Mouse (Mus musculus) left cerebral cortex, adult 18-20 months (tissue): ENCODE results near the gene Sp2. TPM values are rescaled to one million over a fixed set of nuclear protein-coding genes. Genes with fewer than 3 reads are reported as not detected.
A peak's percentile ranks its signal among the peaks of the same experiment; 100 is the strongest.

Experiments
- DNase-seq, 2 experiments: peaks; one replicate each; pipeline ENCODE4 v3.0.0; 2021 to 2022; ENCODE audit warnings: low spot score in 2 of 2, mixed read lengths in 1 of 2
- total RNA-seq, 2 experiments: library from RNA; stranded (reverse); gene quantifications; 2 replicates each; pipeline ENCODE4 v1.2.3; 2021

The Sp2 gene
- total RNA-seq, 2 experiments from 2014 or later: 11.4 to 11.9 TPM

GRCm38 (mm10) chr11:96941989-96942590 lies 40.7 kb downstream of the Sp2 start:
- no peak for DNase-seq

- DNase-seq: no peak
These were observed 41.9 kb downstream of the Sp2 start for GRCm38 (mm10) chr11:96940578-96941465.

DNA sequence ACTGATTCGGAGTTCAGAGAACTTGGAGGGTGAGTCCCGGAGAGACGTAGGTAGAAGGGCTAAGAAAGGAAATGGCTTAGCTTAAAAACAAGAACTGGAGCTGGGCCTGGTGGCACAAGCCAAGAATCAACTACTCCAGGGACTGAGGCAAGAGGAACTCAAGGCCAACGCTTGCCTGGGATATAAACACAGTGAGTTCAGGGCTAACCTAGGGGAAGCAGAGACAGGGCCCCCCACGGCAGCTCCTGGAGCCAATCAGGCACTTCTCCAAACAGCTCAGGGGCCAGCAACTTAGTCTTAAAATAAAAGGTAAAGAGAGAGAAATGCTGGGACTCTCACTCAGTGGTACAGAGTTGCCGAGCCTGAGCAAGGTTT lies 44.3 kb downstream of the Sp2 start:
- no peak for DNase-seq

DNA sequence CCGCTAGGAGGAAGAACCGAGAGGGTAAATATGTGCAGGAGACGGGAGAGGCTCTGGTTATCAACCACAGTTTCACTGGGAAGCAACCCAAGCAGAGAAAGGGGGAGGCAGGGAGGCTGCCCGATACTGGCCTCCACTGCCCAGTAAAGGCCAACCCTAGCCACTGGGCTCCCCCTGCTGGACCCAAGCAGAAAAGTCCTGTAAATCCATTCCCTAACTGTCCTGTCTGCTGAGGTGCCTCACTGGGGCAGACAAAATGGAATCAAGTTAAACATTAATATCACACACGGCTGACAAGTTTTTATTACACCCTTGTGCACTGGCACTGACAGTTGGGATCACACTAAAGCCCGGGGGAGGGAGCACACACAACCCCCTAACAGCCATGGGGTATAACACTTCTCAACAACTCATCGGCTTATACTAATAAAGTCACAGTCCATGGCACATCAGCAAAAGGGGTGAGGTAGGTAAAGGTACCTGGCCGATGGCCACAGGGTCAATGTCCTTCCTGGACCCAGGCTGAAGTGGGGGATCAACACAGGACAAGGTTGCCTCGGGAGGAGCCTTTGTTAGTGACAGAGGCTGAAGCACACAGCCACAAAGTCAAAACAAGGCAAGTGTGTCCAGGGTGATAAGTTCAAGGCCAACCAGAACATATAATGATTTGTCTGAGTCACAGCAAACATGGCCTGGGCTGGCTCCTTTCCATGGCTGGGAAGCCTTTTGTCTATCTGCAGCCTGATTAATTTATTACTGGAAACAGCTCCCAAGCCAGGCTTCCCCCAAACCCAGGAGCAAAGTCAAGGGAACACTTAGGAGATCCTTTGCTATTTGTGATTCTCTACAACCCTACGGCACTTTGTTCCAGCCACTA lies 45.0 kb downstream of the Sp2 start:
- peak; percentile 24 to 27 for DNase-seq

- DNase-seq: no peak
These were observed 46.7 kb downstream of the Sp2 start for GRCm38 (mm10) chr11:96935872-96936650.

- DNase-seq: no peak
These were observed 47.8 kb downstream of the Sp2 start for GRCm38 (mm10) chr11:96934921-96935356.

DNA sequence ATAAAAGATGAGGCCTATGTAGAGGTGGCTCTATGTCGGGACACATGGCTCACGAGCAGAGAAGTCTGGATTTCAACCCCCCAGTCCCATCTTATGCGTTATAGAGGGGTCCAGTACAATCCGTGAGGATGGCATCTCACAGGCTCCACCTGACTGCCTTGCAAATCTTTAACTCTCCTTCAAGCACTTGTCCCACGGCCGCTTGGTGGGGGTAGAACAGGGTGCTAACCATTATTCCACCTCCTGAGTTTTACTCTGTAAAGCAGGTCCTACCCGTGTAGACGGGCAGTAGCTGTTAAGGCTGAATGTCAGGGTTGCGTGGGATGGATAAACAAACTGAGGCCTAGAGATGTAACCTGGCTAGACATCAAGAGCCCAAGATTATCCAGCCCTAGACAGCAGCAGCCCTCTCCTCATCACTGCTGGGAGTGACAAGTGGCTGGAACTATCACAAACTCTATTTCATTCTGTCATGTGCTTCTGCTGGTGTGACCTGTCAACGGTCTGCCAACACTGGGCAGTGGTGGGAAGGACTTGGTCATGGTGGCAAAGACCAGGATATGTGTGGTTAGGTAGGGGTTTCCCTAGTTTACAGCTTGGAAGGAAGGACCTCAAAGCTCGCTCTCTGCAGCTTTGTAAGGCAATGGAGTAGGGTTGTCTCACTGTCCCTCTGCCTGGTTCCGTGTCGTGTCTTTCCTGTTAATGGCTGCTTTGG lies 49.0 kb downstream of the Sp2 start:
- no peak for DNase-seq

DNA sequence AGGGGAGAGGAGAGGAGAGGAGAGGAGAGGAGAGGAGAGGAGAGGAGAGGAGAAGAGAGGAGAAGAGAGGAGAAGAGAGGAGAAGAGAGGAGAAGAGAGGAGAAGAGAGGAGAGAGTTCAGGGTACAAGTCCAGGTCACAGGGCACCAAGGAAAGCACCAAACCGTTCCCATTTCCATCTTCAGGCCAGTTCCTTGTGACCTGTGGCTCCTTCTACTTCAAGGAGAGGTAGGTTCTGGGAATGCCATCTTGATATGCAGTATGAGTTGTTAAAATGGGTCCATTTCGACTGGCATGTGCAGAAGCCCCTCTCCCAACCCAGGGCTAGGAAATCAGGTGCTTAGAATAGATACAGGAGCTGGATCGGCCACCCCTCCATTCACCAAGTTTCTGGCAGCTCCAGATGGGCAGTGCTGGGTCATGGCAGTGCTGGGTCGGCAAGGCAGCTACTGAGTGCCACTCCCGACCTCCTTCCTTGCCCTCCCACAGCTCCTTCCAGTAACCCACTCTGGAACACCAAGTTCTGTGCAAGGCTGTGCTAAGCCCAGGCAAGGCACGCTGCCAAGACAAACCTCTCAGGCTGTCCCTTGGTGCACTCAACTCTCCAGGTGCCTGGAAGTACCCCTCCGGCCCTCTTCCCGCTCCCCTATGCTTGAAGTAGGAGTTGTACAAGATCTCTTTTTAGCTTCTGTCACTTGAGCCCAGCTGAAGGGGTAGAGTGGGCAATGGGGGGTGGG lies 51.3 kb downstream of the Sp2 start:
- DNase-seq: no peak

DNA sequence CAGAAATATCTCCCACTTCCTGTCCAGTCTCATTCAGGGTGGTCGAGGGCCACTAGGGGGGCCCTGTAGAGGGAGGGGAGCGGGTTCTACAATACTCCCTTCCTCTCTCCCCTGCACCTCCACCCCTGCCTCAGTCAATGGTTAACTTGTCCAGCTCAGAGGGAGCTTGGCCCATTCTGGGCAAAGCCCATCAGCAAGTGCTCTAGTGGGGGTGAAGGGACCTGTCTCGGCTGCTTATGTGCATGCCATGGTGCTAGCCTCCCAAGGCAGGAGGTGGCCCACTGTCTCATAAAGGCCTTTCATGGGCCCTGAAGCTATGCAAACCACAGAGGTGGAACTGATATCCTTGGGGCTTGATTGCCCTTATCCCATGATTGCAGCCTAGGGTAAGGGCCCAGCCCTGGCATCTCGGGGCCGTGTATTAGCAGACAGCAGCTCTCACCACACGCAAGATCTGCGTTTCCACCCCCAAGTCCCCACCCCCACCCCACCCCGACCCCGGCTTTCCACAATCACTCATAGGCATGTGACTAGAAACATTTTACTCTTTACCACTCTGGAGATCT lies 52.9 kb downstream of the Sp2 start:
- no peak for DNase-seq

- DNase-seq: no peak
These were observed 53.5 kb downstream of the Sp2 start for GRCm38 (mm10) chr11:96929096-96929765.

DNA sequence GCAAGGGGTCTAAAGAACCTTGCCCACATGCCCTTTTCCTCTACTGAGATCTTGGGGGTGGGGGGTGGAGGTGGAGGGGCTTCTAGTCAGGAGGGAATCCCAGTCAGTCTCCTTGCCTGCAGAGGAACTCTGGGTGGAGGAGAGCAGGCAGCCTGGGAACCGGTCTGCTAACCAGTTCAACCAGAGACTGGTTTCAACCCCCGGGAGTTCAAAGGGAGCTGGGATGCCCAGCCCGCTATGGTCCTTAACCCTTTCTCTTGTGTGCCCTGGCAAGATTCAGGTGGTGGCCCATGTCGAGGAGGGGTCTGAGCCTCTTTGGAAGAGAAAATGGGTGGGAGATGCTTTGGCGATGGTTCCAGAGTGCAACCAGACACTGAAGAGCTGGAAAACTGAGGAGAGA lies 54.1 kb downstream of the Sp2 start:
- DNase-seq: no peak

DNA sequence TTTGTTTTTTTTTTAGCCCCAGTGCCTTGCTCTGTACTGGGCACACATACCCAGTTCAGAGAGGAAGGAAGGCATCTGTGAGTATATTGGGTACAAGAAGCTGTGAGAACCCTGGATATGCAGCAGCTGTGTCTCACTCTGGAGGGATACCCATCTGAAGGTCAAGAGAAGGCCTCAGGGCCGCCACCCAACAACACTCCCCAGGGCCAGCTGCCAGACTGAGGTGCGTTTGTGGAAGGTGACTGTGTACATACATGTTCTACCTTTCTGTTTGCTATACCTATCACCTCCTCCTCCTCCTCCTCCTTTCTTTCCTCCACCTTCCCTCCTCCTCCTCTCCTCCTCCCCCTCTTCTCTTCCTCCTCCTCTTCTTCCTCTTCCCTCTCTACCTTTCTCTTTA lies 54.7 kb downstream of the Sp2 start, which contains the start of gene Prr15l:
Prr15l (plus strand) TSS at position 17 of the 400 bp plus-strand sequence.
- DNase-seq: no peak

DNA sequence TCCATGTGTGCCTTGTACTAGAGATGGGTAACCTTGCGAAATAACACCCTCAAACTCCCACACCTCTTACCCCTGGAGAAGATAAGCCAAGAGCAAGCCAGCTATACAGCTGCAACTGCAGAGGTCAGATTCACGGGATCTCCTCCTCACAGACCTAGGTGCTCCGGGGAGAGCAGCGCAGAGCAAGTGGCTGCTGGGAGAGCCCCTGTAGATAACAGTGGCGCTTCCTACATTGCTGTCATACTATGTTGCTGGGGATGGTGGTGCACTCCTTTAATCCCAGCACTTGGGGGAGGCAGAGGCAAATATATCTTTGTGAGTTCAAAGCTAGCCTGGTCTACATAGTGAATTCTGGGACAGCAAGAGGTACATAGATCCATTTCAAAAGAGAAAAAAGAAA lies 56.2 kb downstream of the Sp2 start:
- no peak for DNase-seq

DNA sequence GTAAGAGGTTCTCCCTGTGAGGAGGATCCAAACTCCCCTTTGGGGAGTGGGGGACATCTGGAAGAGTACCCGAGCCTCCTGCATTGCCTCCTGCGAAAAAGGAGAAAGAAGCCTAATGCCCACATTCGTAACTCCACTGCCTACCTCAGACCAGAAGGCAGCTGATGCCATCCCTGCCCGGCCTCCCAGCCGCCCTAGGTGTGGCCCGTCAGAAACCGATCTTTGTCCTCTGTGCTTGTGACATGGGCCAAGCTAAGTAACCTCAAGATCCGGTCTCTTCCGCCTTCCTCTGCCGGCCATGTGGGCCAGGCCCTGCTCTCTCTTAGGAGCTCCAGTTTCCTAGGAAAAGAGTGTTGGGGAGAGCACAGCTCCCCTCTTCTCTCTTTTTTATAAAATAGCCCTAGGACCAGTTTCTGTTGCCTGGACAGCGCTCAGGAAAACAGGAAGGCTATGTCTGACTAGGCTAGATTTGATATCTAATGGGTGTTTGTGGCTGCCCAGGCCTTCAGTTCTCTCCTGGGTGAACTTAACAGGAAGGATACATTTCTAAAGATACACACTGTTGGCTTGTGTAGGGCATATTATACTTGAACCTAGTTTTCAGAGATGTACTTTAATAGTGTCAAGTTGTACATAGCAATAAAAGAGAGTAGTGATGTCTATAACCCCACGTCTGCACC lies 57.1 kb downstream of the Sp2 start:
- no peak for DNase-seq

DNA sequence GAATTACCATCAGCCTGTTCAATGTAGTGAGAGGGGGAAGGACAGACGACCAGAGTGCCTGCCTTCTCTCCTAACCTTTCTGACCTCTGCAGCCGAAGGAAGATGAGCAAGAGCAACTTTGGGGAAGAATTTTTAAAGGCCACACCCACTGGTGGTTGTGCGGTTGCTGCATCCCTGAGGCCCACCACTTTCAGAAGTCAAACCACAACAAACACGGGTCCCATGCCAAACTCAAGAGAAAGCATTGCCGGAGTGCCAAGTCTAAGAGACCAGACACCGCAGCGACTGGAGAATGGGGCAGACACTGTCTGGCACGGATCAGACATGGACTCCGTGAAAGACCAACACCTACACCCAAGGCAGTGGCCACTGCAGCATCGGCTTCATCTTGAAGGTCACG lies 57.9 kb downstream of the Sp2 start:
- DNase-seq: no peak

DNA sequence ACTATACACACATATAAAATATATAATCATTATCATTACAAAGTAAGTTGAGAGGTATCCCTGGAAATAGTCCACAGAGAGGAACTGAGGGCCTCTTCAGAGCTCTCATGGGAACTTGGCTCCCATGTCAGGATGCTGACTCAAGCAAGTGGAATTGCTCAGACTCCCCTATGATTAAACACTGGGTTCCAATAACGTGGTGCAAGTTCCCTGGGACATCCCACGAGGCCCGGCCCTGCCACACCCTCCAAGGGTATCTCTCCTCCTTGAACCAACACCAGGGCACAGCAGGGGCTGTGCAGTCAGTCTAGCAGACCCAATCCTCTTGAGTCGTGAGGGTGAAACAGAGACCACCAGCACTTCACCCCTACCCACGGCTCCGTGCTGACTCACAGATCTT lies 63.8 kb downstream of the Sp2 start:
- no peak for DNase-seq

- no peak for DNase-seq
These were observed 65.3 kb downstream of the Sp2 start for GRCm38 (mm10) chr11:96917415-96917814.

GRCm38 (mm10) chr11:96916885-96917396 lies 65.8 kb downstream of the Sp2 start:
- no peak for DNase-seq
